Mouse (Mus musculus): ENCODE measurements around the gene Auts2. TPM values are rescaled to one million over a fixed set of nuclear protein-coding genes. Genes with fewer than 3 reads are reported as not detected.

The Auts2 gene
- total RNA-seq, 2 experiments from 2014 or later = 20.4 TPM

DNA sequence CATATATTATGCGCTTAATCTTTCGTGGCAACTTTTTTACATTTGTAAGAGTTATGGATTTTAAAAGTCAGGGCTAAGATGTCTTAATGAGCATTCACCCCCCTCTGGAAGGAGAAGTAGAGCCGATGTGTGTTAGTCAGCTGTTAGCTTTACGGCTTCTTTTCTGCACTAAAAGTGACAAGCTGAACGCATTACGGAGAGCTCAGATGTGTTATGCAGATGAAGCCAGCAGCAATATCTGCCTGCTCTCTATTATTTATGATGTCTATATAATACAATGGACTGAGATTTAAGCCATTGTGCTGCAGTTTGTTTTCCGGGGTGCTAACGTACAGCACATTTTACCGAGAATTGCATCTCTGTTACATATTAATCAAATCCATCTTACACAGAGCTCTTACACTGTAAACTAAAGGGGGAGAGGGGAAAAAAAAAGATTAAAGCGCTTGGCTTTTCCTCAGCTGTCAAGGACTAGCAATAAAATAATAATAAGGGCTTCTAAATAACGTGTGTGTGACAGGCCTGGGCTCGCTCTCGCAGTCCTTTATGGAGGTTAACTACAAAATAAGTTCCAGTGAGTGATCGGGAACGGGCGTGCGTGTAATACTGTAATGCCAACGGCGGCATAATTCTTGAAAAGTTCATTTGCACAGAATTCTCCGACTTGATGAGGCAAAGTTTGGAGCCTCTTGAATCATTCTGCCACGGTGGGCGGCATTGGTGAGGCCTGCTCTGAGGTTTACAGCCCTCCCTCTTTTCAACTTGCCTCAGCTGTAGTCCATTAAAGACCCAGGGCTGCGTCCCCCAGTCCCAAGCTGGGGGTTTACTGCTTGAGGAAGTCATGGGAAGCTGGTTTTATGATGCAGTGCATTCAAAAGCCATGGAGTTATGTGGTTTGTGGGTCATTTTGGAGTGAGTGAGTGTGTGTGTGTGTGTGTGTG, 961.8 kb downstream of the Auts2 start:
- DNase-seq (ENCODE audit: low spot score) = no peak

GRCm38 (mm10) chr5:131578737-131579136, 964.4 kb downstream of the Auts2 start:
- DNase-seq (ENCODE audit: low spot score) = no peak

- no peak for DNase-seq (ENCODE audit: low spot score)
Measured at GRCm38 (mm10) chr5:131575733-131576265, 967.3 kb downstream of the Auts2 start.

DNA sequence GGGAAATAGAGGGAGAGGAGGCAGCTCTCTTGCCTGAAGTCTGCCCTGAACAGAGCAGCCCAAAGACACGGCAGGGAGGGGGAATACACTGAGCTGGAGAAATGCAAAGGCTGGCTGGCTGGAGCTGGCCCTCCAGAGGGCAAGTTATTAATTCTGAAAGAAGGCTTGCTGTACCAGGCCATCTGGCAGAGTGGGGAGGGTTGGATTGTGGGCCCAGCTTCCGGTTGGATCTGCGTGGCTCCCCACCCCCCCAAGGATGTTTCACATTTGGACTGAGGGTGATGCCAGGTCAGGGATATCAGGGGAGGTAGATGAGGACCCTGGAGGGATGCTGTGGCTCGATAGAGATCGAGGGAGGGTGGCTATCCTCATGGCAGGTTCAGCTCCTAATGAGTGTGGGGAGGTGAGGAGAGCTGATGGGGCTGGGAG, 968.0 kb downstream of the Auts2 start:
- DNase-seq (ENCODE audit: low spot score) = no peak

DNA sequence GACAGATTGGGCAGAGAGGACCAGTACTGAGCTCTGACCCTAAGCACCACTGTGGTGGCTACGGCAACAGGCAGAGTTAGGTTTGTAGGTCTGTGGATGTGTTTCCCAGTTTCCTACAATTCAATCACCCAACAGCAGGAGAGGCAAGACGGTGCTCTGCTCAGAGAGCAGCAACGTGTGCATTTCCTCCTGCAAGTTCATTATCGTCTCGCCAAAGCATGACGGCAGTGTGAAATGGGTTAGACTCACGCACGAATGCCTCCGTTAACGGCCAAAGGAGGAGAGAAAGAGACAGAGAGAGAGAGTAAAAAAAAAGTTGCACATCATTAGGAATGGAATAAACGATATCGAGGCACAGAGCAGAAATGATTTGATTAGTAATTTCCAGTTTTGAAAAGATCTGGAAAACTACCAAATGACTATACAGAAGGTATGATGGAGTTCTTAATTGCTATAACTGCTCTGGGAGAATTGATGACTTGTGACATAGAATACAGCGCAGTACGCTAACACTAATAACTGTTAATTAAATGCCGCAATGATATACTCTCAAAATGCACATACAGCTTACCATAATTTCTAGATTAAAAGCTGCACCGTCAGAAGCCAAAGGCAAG, 968.6 kb downstream of the Auts2 start:
- no peak for DNase-seq (ENCODE audit: low spot score)

GRCm38 (mm10) chr5:131573296-131574177, 969.6 kb downstream of the Auts2 start:
- peak; percentile 53 for DNase-seq (ENCODE audit: low spot score)

DNA sequence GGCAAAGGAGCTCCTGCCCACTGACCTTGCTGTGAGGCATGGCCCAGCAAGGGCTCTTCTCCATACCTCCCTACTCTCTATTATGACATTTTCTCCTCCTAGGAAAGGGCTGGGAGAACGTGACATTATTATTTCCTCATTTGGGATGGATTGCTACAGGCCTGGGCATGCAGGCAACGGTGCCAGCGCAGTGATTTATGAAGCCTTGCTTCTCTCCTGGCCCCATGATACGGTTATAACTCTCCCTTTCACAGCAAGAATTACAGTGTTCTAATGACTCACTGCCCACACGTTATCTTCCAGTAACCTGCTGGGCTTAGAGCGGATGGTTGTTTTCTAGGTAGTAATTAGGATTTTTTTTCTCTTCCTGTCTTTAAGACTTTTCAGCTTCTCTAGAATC, 977.1 kb downstream of the Auts2 start:
- DNase-seq (ENCODE audit: low spot score) = no peak

- DNase-seq (ENCODE audit: low spot score) = no peak
Measured at GRCm38 (mm10) chr5:131563630-131564252, 979.4 kb downstream of the Auts2 start.

- DNase-seq (ENCODE audit: low spot score) = no peak
Measured at GRCm38 (mm10) chr5:131560773-131561560, 982.2 kb downstream of the Auts2 start.

GRCm38 (mm10) chr5:131558403-131559174, 984.6 kb downstream of the Auts2 start:
- DNase-seq (ENCODE audit: low spot score) = peak; percentile 63

GRCm38 (mm10) chr5:131557591-131558385, 985.4 kb downstream of the Auts2 start:
- DNase-seq (ENCODE audit: low spot score) = peak; percentile 6

GRCm38 (mm10) chr5:131548932-131549563, 994.1 kb downstream of the Auts2 start:
- peak; percentile 20 for DNase-seq (ENCODE audit: low spot score)

DNA sequence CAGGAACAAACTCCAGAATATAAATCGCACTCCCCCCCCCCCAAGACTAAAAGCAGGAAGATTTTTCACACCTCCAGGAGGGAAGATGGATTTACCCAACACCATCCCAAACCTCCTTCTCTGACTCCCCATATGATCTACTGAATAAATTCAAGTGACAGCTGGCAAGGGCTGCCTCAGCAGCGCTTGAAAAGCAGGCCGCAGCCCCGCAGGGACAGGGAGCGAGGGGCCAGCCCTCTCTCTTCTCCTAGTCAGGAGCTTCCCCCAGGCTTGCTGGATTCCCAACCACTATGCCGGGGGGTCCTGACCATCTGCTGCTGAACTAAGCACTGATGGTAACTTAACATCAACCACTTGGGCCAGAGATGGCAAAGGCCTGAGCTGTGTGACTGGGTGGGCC, 995.2 kb downstream of the Auts2 start:
- DNase-seq (ENCODE audit: low spot score) = no peak

GRCm38 (mm10) chr5:131546414-131546813, 996.7 kb downstream of the Auts2 start:
- DNase-seq (ENCODE audit: low spot score) = no peak

DNA sequence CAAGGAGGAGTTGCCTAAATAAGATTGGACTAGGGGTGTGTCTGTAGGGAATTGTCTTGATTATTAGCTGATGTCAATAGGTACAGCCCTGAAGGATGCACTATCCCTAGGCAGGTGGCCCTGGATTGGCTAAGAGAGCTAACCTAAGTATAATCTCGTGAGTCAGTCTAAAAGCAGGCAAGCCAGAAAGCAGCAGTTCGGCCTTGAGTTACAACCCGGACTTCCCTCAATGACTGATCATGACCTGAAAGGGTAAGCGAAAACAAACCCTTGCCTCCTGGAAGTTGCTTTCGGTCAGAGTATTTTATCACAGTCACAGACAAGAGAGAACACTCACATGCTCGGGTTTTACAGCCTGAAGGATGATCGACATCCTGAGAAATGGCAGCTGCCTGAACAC, 998.8 kb downstream of the Auts2 start:
- DNase-seq (ENCODE audit: low spot score) = no peak

DNA sequence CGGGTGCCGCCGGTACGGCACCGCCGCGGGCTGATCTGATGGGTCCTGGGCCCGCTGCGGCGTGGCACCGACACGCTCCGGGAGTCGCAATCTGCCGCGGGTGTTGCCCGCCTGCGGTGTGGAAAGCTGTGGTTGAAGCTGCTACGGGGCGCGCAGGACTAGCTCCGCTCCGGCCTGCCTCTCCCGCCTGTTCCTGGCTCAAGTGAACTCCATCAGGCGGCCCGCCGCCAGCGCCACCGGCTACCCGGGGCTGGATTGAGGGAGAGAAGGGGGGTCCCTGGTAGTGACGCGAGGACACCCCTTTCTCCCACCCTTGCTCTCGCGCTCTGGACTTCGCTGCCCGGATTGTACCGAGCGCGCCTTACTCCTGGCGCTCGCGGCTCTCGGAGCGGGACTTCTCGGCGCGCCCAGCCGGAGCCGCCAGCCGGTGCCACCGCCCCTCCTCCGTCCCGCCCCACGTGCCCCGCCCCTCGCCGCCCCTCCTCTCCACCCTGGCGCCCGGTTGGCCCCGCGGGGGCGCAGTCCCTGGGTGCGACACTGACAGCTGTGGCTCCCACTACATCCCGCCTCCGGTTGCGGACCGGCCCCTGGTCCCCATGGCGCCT, 1004.7 kb downstream of the Auts2 start:
- peak; percentile 72 for DNase-seq (ENCODE audit: low spot score)

- peak; percentile 16 for DNase-seq (ENCODE audit: low spot score)
Measured at GRCm38 (mm10) chr5:131537831-131538310, 1005.3 kb downstream of the Auts2 start.
